Mouse (Mus musculus) R1 (cell line): ENCODE measurements around the gene Cd22.
A peak's percentile ranks its signal among the peaks of the same experiment; 100 is the strongest.
"Not testable (repeated sequence)": the region's sequence is repeated elsewhere in the genome, so short reads cannot be mapped to it uniquely, and the experiment has no call there.

Experiments used
- DNase-seq: peaks from one replicate; pipeline ENCODE4 v3.0.0-alpha.2; 2018; ENCODE audit warnings: low read depth, low spot score

Cd22 gene

GRCm38 (mm10) chr7:30880176-30880575 lies at the start of gene Cd22:
Gene Cd22 (minus strand): TSS chr7:30880342.
- no peak for DNase-seq

DNA sequence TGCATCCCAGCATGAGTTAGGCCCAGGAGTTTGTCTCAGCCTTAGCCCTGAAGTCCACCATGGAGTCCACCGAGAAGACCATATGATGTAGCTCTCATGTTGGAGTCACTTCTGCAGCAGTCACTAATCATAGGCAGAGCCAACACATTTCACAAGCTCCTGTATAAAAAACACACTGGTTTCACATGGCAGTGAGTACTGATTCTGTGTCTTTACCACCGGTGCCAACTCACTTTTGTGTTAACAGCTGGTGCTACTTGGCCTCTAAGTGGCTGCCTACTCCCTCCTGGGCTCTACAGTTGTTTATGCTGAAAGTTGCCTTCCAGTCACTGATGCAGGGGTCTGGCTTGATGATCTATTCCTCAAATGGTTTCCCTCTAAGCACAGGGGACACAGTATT lies 44.4 kb upstream of the Cd22 start, which contains the start of gene Hamp2:
Hamp2 (minus strand) TSS at position 101 of the 400 bp plus-strand sequence.
- not testable (repeated sequence) for DNase-seq

GRCm38 (mm10) chr7:30924071-30924470 lies 43.9 kb upstream of the Cd22 start:
- DNase-seq = no peak

- not testable (repeated sequence) for DNase-seq
These were observed 42.3 kb upstream of the Cd22 start for GRCm38 (mm10) chr7:30922490-30922889.

DNA sequence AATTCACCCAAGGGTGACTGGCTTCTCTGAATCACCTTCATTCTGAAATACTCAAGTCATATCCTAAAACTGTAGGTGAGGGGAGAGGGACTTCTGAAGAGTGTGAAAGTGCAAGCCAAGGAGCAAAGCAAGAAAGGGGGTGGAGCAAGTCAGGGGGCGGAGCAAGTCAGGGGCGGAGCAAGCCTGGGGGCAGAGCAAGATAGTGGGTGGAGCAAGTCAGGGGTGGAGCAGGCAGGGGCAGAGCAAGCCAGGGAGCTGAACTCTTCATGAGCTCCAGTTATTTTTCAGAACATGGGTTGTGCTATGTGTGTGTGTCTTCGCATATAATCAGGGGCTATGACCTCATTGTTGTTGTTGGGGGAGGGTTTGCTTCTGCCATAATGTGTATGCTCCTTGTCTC lies 40.1 kb upstream of the Cd22 start:
- DNase-seq = peak; percentile 45

DNA sequence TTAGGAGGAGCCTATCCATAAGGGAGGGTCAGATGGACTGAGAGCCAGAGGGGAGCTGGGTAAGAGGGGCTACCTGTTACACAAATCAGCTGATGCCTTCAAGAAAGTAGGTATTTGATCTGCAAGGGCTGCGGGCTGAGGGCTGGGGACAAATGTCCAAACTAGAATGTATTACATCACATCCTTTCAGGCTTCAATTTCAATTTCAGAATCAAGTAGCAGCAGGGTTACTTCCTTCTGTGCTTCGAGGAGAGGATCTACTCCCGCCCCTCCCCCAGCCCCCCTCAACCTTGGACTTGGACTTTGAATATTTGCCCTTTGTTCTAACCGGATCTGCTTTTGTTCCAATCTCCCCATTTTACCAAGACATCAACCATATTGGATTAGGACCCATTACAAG lies 37.1 kb upstream of the Cd22 start:
- peak; percentile 59 for DNase-seq

- peak; percentile 28 for DNase-seq
These were observed 36.6 kb upstream of the Cd22 start for GRCm38 (mm10) chr7:30916713-30917112.

DNA sequence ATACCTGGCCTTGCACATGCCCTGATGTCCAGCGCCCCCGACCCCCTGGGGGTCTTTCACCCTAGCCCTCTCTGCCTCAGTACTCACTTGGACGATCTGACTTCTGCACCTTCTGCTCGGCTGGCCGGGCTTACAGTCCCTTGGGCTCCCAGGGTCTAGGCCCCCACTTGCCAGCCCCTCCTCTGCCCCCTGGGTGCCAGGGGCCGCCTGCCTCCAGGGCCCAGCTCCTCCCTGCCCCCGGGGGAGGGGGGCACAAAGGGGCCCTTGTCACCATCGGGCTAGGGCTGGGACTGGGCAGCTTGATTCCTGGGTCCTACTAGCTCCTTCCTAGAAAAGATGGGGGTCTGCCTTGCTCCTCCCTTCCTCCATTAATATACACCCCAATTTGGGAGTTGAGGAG lies 34.6 kb upstream of the Cd22 start, which contains the start of gene Mag:
Mag (minus strand) TSS at position 142 of the 400 bp plus-strand sequence.
- DNase-seq = no peak

DNA sequence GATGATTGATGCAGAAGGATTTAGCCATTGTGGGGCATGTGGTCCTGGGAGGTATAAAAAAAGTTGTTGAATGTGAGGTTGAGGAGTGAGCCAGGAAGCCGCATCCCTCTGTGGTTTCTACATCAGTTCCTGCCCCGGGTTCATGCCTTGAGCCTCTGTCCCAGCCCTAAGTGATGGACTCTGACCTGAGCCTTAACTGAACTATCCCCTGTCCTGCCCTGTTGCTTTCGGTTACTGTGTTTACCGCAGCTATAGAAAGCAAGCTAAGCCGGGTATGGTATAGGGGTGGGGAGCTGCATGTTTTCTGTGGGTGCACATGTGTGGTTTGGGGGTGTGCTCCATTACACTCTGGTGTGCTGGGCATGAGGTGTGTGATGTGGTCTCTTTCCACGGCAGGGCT lies 29.6 kb upstream of the Cd22 start:
- DNase-seq = no peak

- DNase-seq = no peak
These were observed 28.9 kb upstream of the Cd22 start for GRCm38 (mm10) chr7:30908992-30909431.

GRCm38 (mm10) chr7:30908277-30908991 lies 28.3 kb upstream of the Cd22 start:
- peak; percentile 89 for DNase-seq

DNA sequence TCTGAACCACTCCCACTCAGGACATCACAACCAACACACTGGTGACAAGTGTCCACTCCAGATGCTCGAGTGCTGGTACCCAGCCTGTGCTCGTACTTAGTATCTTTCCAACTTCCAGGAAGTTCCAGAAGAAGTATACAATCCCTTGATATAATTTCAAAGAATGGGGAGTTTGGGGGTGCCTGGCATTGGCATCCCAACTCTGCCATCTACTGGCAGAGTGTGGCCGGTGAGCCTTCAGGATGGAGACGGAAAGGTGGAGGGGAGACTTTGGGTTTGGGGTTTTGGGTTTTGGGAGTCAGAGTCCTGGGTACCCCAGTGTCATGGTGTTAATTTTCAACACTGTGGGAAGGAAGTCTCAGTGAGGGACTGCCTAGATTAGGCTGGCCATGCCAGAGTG lies 23.9 kb upstream of the Cd22 start:
- no peak for DNase-seq

DNA sequence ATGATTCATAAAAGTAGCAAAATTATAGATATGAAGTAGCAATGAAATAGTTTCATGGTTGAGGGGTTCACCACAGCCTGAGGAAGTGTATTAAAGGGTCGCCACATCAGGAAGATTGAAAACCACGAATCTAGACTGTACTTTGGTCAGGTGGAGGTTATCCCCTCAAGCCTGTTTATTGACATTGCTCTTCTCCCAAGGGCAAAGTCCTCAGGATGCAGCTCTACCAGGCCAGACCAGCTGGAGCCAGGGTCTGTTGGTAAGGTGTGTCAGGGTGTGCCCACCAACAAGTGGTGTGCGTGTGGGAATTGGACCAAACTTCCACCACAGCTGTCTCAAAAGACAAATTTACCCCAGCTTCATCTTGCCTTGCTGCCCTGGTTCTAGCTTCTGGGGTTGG lies 15.1 kb upstream of the Cd22 start:
- DNase-seq = no peak

GRCm38 (mm10) chr7:30892515-30892914 lies 12.4 kb upstream of the Cd22 start:
- DNase-seq = no peak

DNA sequence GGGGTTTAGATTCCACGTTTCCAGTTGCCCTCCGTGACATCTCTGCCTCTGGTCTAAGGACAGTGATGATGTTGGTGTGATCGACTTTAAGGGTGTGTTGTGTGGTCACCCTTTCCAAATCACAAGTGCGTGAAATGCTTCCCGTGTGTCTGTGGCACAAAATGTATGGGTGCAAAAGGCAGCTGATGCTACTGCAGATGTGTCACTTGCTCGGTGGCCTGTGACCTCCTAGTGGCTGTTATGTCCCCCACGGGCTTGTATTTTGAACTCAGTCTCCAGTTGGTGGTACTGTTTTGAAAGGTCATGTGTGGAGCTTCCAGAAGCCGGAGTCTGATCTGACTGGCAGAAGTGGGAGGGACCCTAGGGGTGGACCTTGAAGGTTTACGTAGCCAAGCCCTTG lies 11.6 kb upstream of the Cd22 start:
- DNase-seq = no peak

DNA sequence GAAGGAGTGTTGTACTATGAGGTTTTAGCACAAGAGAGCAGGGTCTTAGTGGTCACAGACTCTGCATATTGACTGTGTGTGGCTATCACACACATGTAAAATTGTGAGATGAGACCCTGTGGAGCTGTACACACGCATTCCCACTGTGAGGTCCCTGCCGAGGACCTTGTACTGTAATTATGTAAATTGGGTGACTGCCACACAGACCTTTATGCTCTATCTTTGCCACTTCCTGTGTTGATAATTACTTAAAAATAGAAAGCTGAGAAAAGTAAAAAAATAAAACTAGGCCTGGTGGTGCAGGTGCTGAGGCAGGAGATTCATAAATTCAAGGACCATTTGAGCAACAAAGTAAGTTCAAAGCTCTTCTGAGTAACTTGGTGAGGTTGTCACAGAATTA lies 10.5 kb upstream of the Cd22 start:
- DNase-seq = no peak

- no peak for DNase-seq
These were observed 8.6 kb upstream of the Cd22 start for GRCm38 (mm10) chr7:30888786-30889185.

DNA sequence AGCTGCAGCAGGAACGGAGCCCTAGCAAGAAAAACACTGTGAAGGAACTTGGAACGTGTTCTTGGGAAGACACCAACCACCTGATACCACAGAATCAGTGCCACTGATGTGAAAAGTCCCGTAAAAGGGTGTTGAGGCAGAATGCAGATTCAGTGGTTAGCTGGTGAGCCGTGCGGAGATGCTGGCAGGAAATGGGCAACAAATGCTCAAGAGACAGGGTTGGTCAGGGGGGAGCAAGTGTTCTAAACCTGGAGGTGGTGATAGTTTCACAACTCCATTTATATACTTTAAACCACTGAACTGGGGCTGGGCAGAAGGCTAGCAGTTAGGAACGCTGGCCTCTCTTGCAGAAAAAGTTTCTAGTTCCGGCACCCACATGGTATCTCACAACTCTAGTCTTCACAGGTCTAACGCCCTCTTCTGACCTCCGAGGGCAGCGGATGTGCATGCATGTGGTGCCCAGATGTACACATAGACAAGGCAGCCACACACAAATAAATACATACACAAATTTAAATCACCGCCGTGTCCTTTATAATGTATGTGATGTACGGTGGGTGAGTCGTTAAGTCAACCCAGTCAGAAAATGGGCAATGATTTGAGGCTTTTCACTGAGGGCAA lies 7.5 kb upstream of the Cd22 start:
- no peak for DNase-seq

DNA sequence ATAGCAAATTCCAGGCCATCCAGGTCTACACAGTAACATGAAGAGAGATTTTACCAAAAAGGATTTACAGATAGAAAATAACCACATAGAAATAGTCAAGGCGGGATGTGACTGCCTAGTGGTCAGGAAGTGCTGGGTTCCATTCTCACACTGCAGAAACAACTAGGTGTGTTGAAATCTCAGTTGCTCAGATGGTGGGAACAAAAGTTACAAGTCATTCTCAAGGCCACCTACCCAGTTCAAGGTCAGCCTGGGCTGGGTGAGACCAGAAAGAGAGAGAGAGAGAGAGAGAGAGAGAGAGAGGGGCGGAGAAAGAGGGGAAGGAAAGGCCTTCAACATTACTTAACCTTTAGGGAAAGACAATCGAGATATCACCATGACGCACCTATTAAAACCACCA lies 6.7 kb upstream of the Cd22 start:
- DNase-seq = no peak

- DNase-seq = no peak
These were observed 3.9 kb upstream of the Cd22 start for GRCm38 (mm10) chr7:30884047-30884446.

DNA sequence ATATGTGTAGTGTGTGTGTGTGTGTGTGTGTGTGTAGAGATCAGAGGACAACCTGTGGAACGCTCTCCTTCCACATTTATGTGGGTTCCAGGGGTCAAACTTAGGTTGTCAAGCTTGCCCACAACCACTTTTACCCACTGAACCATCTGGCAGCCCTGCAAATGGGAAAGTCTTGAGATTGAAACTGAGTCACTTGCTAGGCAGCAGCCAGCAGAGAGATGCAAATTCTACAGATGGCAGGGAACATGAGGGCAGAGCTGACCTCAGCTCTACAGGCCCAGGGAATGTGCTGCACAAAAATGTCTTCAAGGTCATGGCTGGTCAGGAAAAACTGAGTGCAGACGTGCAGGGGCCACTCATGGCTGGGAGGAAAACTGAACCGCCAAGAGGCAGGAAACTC lies 1.2 kb upstream of the Cd22 start:
- no peak for DNase-seq

DNA sequence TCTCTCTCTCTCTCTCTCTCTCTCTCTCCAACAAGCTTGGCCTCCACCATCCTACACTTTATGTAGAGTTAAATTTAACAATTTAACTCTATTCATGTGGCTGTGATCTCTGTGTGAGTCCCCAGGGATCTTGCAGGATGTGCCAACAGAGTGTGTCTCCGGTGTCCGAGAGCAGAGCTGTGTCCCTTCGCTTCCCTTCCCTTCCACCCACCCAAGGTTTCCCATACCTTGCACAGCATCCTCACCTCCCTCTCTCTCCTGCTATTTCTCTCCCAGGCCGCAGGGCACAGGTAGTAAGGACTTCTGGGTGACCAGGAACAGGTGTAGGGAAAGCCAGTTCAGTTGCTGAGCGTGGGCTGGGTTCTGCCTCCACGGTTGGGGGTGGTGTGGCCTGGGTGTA lies 1.2 kb downstream of the Cd22 start:
- DNase-seq = no peak

- peak; percentile 82 for DNase-seq
These were observed 7.1 kb downstream of the Cd22 start for GRCm38 (mm10) chr7:30873083-30873482.
